Mouse (Mus musculus) cerebellum, adult 11-12 months (tissue): ENCODE results near the gene Vmn2r45.
"Not testable (repeated sequence)": the region's sequence is repeated elsewhere in the genome, so short reads cannot be mapped to it uniquely, and the experiment has no call there.

Source experiments
- DNase-seq: peaks from one replicate; pipeline ENCODE4 v3.0.0; 2022

Gene Vmn2r45

GRCm38 (mm10) chr7:8488975-8489374 is at the start of gene Vmn2r45:
Gene Vmn2r45, minus strand, starts transcription at chr7:8489075.
- not testable (repeated sequence) for DNase-seq
